Mouse (Mus musculus) CH12F3 (cell line): ENCODE results near the gene Tpra1.

Experiments
- in situ Hi-C: fragments of 300-500 bp; cut with MboI; formaldehyde crosslinking; loops from 2 replicates; pipeline ENCODE4 v1.14.3; 2020; ENCODE audit warnings: low sequenced_read_pairs

Gene Tpra1

GRCm38 (mm10) chr6:88925640-88926205 is 23.7 kb downstream of the Tpra1 start:
- in situ Hi-C loops = no loop called here

GRCm38 (mm10) chr6:88926870-88927269 is 24.8 kb downstream of the Tpra1 start:
- in situ Hi-C loops = no loop called here

DNA sequence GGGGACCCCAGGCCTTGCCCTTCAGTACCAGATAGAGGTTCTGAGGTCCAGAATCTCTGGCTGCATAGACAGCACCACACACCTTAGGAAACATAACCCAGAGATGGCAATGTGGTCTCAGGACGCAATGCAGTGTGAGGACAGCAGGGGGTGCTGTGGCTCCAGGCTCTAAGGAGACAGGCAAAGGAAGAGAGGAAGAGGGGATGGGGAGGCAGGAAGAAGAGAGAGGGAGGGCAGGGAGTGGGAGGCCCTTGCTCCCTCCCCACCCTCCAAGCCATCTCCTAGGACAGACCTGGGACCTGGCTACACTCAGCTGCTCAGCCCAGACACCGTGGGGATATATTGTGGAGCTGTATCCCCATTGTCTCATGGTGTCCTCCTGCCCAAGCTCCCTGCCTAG is 25.5 kb downstream of the Tpra1 start:
- in situ Hi-C loops = no loop called here

GRCm38 (mm10) chr6:88928026-88928425 is 26.0 kb downstream of the Tpra1 start:
- in situ Hi-C loops = no loop called here

- in situ Hi-C loops = no loop called here
Observed at GRCm38 (mm10) chr6:88928576-88928975, 26.5 kb downstream of the Tpra1 start.

- in situ Hi-C loops = no loop called here
Observed at GRCm38 (mm10) chr6:88929451-88929850, 27.4 kb downstream of the Tpra1 start.

DNA sequence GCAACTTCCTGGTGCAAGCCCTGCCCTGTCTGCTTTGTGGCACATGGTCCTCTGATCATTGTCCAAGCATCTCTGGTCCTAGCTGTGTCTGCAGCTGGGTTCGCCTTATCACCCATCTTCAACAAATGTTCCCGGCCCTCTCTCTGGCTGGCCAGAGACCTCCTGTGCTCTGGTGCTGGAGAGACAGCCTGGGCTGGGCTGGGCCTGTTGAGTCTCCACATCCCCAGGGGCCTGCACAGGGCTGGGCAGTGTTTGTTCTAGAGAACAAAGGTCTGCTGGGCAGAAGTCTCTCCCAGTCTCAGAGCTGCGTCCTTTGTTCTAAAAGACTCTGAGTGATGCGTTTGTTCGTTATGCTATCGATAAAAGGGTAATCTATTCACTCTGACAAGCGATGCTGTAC is 28.0 kb downstream of the Tpra1 start:
- in situ Hi-C loops = loop anchor here (10.0 kb wide), 2 partner anchors 95 to 625 kb away; no protein-coding TSS in a partner anchor

- in situ Hi-C loops = loop anchor here (10.0 kb wide), 2 partner anchors 93 to 623 kb away; no protein-coding TSS in a partner anchor
Observed at GRCm38 (mm10) chr6:88931449-88931848, 29.4 kb downstream of the Tpra1 start.

- in situ Hi-C loops = loop anchor here (10.0 kb wide), 2 partner anchors 91 to 621 kb away; no protein-coding TSS in a partner anchor
Observed at GRCm38 (mm10) chr6:88934132-88934531, 32.1 kb downstream of the Tpra1 start.

DNA sequence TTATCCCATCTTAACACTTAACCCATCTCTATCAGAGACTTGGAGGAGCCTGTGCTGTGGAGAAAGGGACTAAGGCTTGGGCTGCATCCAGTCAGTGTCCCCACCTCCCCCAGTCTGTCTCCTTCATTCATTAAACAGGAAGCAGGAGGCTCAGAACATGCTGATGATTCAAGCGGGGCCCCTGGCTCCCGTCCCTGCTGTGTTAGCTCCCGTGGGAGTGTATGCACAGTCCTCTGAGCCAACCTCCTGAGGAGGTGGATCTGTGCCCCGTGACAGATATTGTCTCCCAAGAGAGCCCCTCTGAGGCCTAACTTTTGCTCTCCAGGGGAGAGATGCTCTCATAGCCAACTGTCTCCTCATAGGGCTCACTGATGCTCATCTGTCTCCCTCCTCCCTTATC is 32.8 kb downstream of the Tpra1 start:
- in situ Hi-C loops = loop anchor here (10.0 kb wide), 2 partner anchors 90 to 620 kb away; no protein-coding TSS in a partner anchor

DNA sequence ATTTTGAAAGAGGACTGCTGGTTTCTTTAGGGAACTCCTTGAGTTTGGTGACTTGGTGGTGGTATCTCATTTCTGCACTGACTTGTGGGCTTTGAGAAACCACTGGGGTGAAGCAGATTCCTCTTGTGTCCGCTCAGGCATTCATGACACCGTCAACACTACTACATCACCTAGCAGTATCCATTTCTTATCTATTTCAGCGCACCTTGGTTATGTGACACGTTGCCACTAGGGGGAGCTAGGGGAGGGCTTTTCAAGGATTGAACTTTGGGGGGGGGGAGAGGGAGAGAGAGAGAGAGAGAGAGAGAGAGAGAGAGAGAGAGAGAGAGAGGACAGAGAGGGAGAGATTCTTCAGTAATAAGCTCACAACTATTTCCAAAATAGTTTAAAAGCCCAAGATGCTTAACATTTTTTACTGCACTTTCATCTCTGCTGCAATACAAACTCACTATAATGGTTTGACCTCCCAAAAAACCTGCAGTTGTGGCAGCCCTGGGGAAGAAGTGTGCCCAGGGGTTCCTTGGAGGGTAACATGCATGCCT is 33.8 kb downstream of the Tpra1 start:
- in situ Hi-C loops = loop anchor here (10.0 kb wide), 2 partner anchors 89 to 619 kb away; no protein-coding TSS in a partner anchor

- in situ Hi-C loops = loop anchor here (10.0 kb wide), 2 partner anchors 88 to 618 kb away; no protein-coding TSS in a partner anchor
Observed at GRCm38 (mm10) chr6:88936342-88937213, 34.5 kb downstream of the Tpra1 start.

DNA sequence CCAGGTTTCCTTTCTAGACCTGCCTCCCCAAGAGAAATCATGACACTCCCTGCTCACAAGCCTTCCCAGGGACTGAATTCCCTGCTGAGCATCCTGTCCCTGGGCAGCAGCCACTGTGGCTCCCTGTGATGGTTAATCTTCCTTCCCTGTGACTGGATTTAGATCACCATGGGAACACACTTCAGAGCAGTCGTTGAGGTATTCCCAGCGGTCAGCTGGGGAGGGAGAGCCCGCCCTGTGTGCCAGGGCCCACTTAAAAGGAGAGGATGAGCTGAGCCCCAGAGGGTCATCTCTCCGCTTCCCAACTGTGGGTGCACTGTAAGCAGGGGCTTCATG is 35.1 kb downstream of the Tpra1 start:
- in situ Hi-C loops = loop anchor here (10.0 kb wide), 2 partner anchors 88 to 618 kb away; no protein-coding TSS in a partner anchor

DNA sequence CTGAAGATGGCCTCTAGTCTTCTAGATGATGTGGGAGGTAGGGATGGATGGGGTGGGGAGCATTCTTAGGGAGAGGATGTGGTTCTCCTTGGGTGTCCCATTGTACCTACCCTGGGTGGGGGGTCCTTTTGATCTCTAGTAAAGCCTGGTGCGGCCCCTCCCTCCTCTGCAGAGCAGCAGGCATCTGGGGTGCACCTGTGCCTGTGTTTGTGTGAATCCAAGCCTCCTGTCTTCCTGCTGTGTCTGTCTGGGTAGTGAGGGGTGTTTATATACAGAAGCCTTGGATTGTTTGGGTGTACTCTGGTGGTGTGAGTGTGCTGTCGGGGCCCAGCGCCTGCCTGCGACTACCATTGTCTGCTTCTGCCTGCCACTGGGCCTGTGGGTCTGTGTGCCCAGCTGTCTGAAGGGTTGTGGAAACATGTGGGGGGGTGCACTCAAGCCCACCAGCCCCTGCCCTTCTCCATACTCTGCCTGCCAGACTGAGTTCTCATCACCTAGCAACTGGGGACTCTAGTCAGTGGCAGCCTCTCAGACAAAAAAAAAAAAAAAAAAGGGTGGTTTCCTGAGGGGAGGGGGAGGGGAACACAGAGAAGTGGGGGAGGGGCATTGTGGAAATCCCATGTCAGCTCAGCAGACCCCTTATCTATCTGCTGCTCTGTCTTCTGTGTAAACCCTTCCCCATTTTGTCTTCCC is 36.1 kb downstream of the Tpra1 start:
- in situ Hi-C loops = loop anchor here (10.0 kb wide), 2 partner anchors 87 to 617 kb away; no protein-coding TSS in a partner anchor

- in situ Hi-C loops = loop anchor here (10.0 kb wide), 2 partner anchors 86 to 616 kb away; no protein-coding TSS in a partner anchor
Observed at GRCm38 (mm10) chr6:88938664-88939055, 36.6 kb downstream of the Tpra1 start.

DNA sequence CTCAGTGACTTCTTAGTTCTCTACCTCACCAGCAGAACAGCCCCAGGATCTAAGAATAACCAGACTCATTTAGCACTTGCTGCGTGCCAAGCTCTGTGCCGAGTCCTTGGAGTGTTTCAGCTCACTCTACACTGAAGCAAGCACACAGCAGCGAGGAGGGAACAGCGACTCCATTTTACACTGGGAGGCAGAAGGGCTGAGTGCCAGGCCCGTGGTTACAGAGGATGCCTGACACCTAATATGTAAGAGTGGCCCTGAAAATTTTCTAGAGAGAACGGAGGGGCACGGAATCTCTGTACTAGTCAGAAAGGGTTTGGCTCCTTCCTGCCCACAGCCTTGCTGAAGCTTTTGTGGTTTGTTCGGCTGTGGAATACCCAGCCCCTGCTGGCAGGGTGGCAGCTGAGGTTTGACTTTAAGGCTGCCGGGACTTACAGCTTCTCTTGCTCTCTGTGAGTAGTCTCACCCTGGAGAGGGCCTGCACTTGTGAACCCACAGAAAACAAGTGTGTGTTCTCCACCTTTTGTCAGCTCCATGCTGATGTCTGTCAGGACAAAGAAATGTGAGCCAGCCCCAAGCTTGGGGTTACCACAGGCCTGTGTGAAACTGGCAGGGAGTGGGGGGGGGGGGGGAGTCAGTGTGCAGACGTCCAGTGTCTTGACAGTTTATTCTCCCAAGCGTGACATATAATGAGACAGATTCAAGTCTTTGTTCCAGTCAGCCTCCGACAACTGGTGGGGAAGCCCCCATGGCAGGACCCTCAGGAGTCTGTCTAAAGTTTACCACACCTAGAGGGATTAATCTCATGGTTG is 37.4 kb downstream of the Tpra1 start:
- in situ Hi-C loops = loop anchor here (10.0 kb wide), 2 partner anchors 85 to 615 kb away; no protein-coding TSS in a partner anchor

DNA sequence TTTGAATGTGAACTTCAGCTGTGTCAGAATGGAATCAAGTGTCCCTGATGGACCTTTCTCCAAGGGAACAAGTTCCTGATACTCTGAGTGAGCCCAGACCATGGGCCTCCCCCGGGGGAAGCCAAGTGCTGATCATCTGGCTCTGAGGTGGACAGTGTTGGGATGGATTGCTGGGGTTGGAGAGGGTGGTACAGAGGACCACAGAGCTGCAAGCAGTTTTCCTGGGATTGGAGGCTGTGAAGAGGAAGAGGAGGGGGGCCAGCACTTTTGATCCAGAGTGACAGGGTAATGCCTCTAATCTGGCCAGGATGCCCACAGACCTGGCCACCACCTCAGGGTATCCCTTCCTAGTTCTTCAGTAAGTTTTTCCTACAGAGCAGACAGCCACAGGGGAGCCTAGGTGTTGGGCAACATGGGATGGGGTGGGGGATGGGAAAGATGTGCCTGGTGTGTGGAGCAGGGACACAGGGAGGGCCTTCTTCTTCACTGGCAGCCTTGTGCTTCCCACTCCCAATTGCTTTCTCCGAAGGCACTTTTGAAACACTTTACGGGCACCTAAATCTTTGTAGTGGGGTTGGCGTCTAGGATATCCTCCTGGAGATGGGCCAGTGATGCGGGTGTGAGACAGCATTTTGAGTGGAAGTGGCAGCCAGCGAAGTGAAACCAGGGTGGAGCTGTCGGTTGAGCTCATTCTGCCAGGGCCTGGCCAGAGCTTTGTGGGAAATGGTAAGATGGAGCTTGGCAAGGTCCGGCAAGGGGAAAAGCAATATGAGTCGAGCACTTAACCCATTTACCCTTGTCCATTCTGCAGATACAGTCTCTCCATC is 38.3 kb downstream of the Tpra1 start:
- in situ Hi-C loops = no loop called here

DNA sequence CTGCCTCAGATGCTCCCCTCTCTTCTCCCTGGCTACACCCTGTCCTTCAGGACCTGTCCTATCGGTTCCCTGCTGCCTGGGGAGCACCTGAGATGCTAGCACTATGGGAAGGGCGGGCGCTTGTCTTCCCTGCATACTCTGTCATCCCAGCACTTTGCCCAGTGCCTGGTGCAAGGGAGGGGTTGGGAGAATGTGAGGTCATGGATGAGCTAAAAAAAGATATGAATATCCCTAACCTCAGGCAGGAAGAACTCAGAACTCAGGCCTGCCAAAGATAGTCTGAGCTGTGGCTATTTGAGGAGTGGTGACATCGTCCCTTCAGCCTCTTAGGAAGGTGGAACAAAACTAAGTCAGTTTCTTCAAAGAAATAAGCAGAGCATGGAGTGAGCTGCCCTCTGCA is 39.6 kb downstream of the Tpra1 start:
- in situ Hi-C loops = no loop called here

DNA sequence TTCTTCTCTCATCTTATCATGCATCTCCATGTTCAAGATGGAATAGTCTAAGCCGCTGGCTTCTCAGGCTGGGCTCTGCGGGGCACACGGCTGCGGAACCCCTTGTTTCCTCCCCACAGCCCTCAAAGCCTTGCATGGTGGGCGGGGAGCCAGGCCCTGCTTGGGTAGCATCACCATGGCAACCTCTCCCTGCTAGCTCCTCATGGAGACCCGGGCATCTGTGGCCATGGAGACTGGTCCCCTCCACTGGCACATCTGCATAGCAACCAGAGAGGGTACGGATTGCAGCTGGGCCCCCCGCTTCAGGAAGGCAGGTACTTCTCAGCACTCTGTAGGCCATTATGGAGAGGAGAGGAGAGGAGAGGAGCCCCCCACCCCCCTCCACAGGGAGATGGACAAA is 40.5 kb downstream of the Tpra1 start:
- in situ Hi-C loops = no loop called here
